Mouse (Mus musculus) bone marrow, adult 2 months (tissue): ENCODE data around the gene Rsad1. TPM values are rescaled to one million over a fixed set of nuclear protein-coding genes. Genes with fewer than 3 reads are reported as not detected.

Experiments used
- H3K27ac ChIP-seq: fragments of 200-500 bp; 2 replicates; pipeline ENCODE4 v1.5.1; 2012; ENCODE audit warnings: low read depth, mild to moderate bottlenecking, control low read depth, inconsistent platforms, low read length; ENCODE audit not compliant: control insufficient read depth, poor library complexity, insufficient read depth
- H3K4me1 ChIP-seq: fragments of 200-500 bp; 2 replicates; pipeline ENCODE4 v1.6.1; 2011; ENCODE audit warnings: low read length; ENCODE audit not compliant: control insufficient read depth, insufficient read depth
- H3K4me3 ChIP-seq: fragments of 200-500 bp; replicated peaks from 2 replicates; pipeline ENCODE3; 2011; ENCODE audit warnings: mild to moderate bottlenecking, low read depth, low read length, control low read depth; ENCODE audit not compliant: control insufficient read depth
- CTCF ChIP-seq: fragments of 200-500 bp; IDR thresholded peaks from 2 replicates; pipeline ENCODE4 v1.5.1; 2011; ENCODE audit warnings: low read length, control low read depth; ENCODE audit not compliant: control insufficient read depth, insufficient read depth
- POLR2A ChIP-seq: fragments of 200-500 bp; IDR thresholded peaks from 2 replicates; pipeline ENCODE4 v1.6.1; 2011; ENCODE audit warnings: low read depth, mild to moderate bottlenecking, control low read depth, low read length, borderline replicate concordance; ENCODE audit not compliant: control insufficient read depth
- WGBS: fragments of 180-500 bp; shearing (Covaris S2); methylation state at CpG from one replicate; pipeline ENCODE4 v1.1.7; 2018; 5-methylcytosine and 5-hydroxymethylcytosine counted together
- polyA plus RNA-seq: library from polyadenylated mRNA; stranded (reverse); fragments of >200 nt; gene quantifications from 2 replicates; pipeline ENCODE4 v1.2.4, GENCODE M21; 2011; ENCODE audit warnings: low replicate concordance; ENCODE audit not compliant: missing spikeins, insufficient read depth, insufficient read length

Gene Rsad1
- polyA plus RNA-seq, result 1.4 and 2.3 TPM in 2 replicates

- WGBS, result 1% methylated on average over 49 of the region's 49 CpGs
- H3K4me1 ChIP-seq, result no peaks in the 10 kb centered on the region; the same call in 1 of the 2 replicates
- TF ChIP-seq POLR2A (peak; percentile 33; the same call in 1 of the 2 replicates), CTCF (peak; percentile 88)
- peak within 1 kb of the TSS; percentile 69 for H3K27ac ChIP-seq
- peak within 1 kb of the TSS; percentile 74 for H3K4me3 ChIP-seq
Measured at GRCm38 (mm10) chr11:94548888-94549690, at the start of gene Rsad1. Gene Rsad1, minus strand, starts transcription at chr11:94549255.

- peaks cover 1% of the 10 kb centered on the region; the same call in 1 of the 2 replicates for H3K4me1 ChIP-seq
- H3K4me3 ChIP-seq, result no peak overlapping the region
- TF ChIP-seq POLR2A (no peak), CTCF (no peak)
- no peak overlapping the region for H3K27ac ChIP-seq
- WGBS, result 73% methylated on average over 6 of the region's 6 CpGs
Measured at GRCm38 (mm10) chr11:94598437-94599120, 49.5 kb upstream of the Rsad1 start.

- H3K27ac ChIP-seq, result no peak overlapping the region
- H3K4me1 ChIP-seq, result peaks cover 1% of the 10 kb centered on the region; the same call in 1 of the 2 replicates
- no peak overlapping the region for H3K4me3 ChIP-seq
- TF ChIP-seq POLR2A (no peak), CTCF (no peak)
- 38% methylated on average over 4 of the region's 4 CpGs for WGBS
Measured at GRCm38 (mm10) chr11:94597319-94597718, 48.3 kb upstream of the Rsad1 start.

- Histone ChIP-seq H3K4me1 (peaks cover 3% of the 10 kb centered on the region; the same call in 1 of the 2 replicates), H3K4me3 (no peak overlapping the region), H3K27ac (no peak overlapping the region)
- WGBS, result 45% methylated on average over 7 of the region's 7 CpGs
- TF ChIP-seq CTCF, result no peak
- TF ChIP-seq POLR2A, result no peak
Measured at GRCm38 (mm10) chr11:94596311-94596852, 47.3 kb upstream of the Rsad1 start.

- H3K27ac ChIP-seq, result no peak overlapping the region
- TF ChIP-seq CTCF (no peak), POLR2A (no peak)
- H3K4me1 ChIP-seq, result peaks cover 2% of the 10 kb centered on the region; the same call in 1 of the 2 replicates
- WGBS, result 75% methylated on average over 6 of the region's 6 CpGs
- H3K4me3 ChIP-seq, result no peak overlapping the region
Measured at GRCm38 (mm10) chr11:94587511-94587910, 38.5 kb upstream of the Rsad1 start.

- 88% methylated on average over 9 of the region's 9 CpGs for WGBS
- Histone ChIP-seq H3K4me1 (no peaks in the 10 kb centered on the region; the same call in 1 of the 2 replicates), H3K27ac (no peak overlapping the region), H3K4me3 (no peak overlapping the region)
- TF ChIP-seq CTCF, result no peak
- TF ChIP-seq POLR2A, result no peak
Measured at GRCm38 (mm10) chr11:94585091-94585490, 36.0 kb upstream of the Rsad1 start.

- TF ChIP-seq CTCF (no peak), POLR2A (no peak)
- H3K27ac ChIP-seq, result no peak overlapping the region
- 85% methylated on average over 5 of the region's 5 CpGs for WGBS
Measured at GRCm38 (mm10) chr11:94580111-94580740, 31.2 kb upstream of the Rsad1 start.

GRCm38 (mm10) chr11:94576361-94576760, 27.3 kb upstream of the Rsad1 start:
- no peak overlapping the region for H3K27ac ChIP-seq
- WGBS, result 83% methylated on average over 9 of the region's 9 CpGs
- TF ChIP-seq CTCF, result no peak
- TF ChIP-seq POLR2A, result no peak
- H3K4me3 ChIP-seq, result no peak overlapping the region
- H3K4me1 ChIP-seq, result no peaks in the 10 kb centered on the region

More at GRCm38 (mm10) chr11:94580111-94580740, 31.2 kb upstream of the Rsad1 start:
- Histone ChIP-seq H3K4me3 (no peak overlapping the region), H3K4me1 (no peaks in the 10 kb centered on the region)
